Mouse (Mus musculus): Measurements from ENCODE around the gene Mllt10. TPM values are rescaled to one million over a fixed set of nuclear protein-coding genes. Genes with fewer than 3 reads are reported as not detected.

Mllt10 gene
- 73.5 and 75.3 TPM in 2 replicates for polyA plus RNA-seq (2015; fragmentation: Nextera tagmentation; extraction: Ambion mirVana)

DNA sequence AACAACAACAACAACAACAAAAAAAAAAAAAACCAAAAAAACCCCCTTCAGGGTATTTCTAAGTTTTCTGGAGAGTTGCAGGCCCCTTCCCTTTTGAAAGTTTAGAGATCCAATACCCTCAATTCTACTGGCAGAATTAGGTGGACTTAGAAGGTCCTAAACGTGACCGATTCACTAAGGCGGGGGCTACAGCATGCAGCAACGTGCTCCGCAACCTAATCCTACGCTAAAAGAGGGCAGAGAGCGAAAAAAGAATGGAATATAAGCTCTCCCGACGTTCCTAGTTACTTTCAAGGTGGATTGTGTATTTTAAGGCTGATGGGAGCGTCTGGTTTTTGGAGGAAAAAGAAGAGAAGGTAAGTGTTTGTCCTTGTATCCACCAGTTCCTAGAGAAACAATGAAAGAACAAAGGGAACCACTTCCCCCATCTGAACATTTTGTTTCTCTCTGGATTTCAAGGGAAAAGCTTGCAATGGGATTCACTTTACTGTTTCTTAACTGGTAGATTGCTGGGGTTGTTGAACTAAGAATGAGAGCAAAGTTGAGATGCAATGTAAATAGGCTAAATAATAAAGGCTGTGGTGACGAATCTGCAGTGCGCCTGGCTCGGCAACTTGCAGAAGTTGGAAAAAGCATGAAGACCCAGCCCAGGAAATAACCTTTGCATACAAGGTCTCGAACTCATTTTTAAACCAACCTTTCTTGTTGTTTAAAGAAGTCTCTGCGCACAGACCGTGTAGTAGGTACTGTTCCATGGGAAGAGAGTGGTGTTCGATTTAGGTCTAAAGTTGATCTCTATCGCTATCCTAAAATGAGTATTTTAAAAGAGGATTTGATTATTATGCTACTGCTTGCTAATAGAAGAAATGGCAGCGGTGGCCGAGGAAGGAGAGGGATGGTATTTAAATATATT is at the start of gene Mllt10:
Mllt10 (plus strand) TSS at position 222 of the 913 bp plus-strand sequence.
- 2% methylated on average over 20 of the region's 20 CpGs for WGBS
- H3K9ac ChIP-seq: peak within 1 kb of the TSS; percentile 94
- H3K36me3 ChIP-seq (ENCODE audit: poor library complexity, severe bottlenecking): no peaks in the 10 kb centered on the region
- ATAC-seq: no peak
- no peaks in the 10 kb centered on the region for H3K27me3 ChIP-seq
- H3K27ac ChIP-seq: peak within 1 kb of the TSS; percentile 100
- peak within 1 kb of the TSS; percentile 65 for H3K4me3 ChIP-seq
- H3K4me2 ChIP-seq: peak within 1 kb of the TSS; percentile 85
- no peaks in the 10 kb centered on the region for H3K9me3 ChIP-seq (replicated peaks)
- H3K4me1 ChIP-seq: peaks cover 63% of the 10 kb centered on the region

DNA sequence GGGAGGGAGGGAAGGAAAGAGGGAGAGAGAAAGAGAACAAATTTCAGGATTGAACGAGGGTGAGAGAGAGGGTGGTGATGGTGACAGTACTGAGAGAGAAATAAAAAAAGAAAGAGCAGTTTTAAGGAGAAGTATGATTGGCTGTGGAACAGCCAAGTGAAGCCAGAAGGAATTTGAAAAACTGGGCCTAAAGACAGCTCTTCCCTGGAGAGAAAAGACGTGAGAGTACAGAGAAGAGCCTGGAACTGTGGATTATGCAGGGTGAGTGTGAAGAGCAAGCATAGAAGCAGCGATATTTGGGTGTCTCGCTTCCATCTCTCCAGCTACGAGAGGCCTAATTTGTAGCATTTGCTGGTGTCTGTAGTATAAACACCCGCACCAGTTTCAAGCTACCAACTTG is 43.8 kb upstream of the Mllt10 start:
- no peak overlapping the region for H3K9ac ChIP-seq
- H3K9me3 ChIP-seq (replicated peaks): no peaks in the 10 kb centered on the region
- 91% methylated on average over 6 of the region's 6 CpGs for WGBS
- no peaks in the 10 kb centered on the region for H3K27me3 ChIP-seq
- no peak overlapping the region for H3K4me2 ChIP-seq
- no peak overlapping the region for H3K27ac ChIP-seq
- H3K36me3 ChIP-seq (ENCODE audit: poor library complexity, severe bottlenecking): no peaks in the 10 kb centered on the region
- no peak; the same call in 1 of the 2 replicates for ATAC-seq
- H3K4me1 ChIP-seq: no peaks in the 10 kb centered on the region
- H3K4me3 ChIP-seq: no peak overlapping the region

DNA sequence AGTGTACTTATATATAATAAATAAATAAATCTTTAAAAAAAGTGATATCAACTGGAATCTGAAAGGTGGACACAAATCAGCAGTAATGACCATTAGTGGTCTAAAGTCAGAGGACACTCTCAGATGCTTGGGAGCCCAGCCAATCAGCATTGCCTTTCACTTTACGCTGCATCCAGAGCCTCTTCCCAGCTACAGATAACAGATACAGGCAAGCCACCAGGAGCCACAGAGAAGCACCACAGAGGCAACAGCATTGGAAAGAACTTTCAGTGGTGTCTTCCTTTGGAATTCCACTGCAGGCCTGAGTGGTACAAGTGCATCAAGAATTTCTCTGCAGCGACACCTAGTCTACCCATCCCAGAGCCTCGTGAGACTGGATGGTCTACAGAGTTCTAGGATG is 42.2 kb upstream of the Mllt10 start:
- Histone ChIP-seq H3K36me3 (ENCODE audit: poor library complexity, severe bottlenecking) (no peaks in the 10 kb centered on the region), H3K4me2 (no peak overlapping the region), H3K4me1 (no peaks in the 10 kb centered on the region), H3K9ac (no peak overlapping the region), H3K4me3 (no peak overlapping the region), H3K9me3 (replicated peaks) (no peaks in the 10 kb centered on the region), H3K27me3 (no peaks in the 10 kb centered on the region), H3K27ac (no peak overlapping the region)
- no peak for ATAC-seq
- WGBS: 90% methylated on average over 3 of the region's 3 CpGs

DNA sequence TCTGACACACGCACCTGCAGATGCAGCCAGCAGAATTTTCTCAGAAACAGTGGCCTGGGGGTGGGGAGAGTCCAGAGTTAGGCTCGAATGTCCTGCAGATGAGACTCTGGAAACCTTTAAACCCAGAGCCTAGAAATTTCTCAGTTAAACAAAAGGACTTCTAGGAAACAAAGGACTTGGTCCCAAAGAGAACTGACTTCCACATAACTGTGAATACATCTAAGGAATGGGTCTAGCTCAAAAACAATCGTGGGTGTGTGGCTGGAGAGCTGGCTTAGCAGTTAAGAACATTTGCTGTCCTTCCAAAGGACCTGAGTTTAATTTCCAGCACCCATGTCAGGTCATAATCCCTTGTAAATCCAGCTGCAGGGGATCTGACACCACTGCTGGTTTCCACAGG is 39.5 kb upstream of the Mllt10 start:
- H3K4me3 ChIP-seq: no peak overlapping the region
- H3K4me2 ChIP-seq: no peak overlapping the region
- no peak overlapping the region for H3K27ac ChIP-seq
- no peaks in the 10 kb centered on the region for H3K36me3 ChIP-seq (ENCODE audit: poor library complexity, severe bottlenecking)
- no peak for ATAC-seq
- 47% methylated on average over 3 of the region's 3 CpGs for WGBS
- no peaks in the 10 kb centered on the region for H3K27me3 ChIP-seq
- H3K9me3 ChIP-seq (replicated peaks): no peaks in the 10 kb centered on the region
- no peaks in the 10 kb centered on the region for H3K4me1 ChIP-seq
- no peak overlapping the region for H3K9ac ChIP-seq

DNA sequence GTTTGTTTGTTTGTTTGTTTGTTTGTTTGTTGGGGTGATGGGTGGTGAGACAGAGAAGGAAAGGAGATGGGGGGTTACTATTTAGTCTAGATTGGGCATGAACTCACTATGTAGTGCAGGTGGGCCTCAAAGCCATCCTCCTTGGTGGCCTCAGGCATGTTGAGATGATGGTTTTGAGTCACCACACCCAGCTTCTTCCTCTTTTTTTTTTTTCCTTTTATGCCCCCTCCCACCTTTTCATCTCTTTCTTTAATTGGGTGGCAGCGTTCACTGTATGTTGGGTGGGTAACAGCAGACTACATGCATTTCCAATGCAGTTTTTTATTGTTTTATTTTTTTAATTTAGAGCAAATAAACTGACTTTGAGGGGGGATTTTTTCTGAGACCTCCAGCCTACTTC is 38.4 kb upstream of the Mllt10 start:
- 95% methylated on average over 1 of the region's 1 CpGs for WGBS
- no peaks in the 10 kb centered on the region for H3K4me1 ChIP-seq
- no peak overlapping the region for H3K4me2 ChIP-seq
- H3K27me3 ChIP-seq: no peaks in the 10 kb centered on the region
- no peak for ATAC-seq
- no peaks in the 10 kb centered on the region for H3K9me3 ChIP-seq (replicated peaks)
- no peak overlapping the region for H3K27ac ChIP-seq
- no peak overlapping the region for H3K4me3 ChIP-seq
- no peak overlapping the region for H3K9ac ChIP-seq
- H3K36me3 ChIP-seq (ENCODE audit: poor library complexity, severe bottlenecking): no peaks in the 10 kb centered on the region

DNA sequence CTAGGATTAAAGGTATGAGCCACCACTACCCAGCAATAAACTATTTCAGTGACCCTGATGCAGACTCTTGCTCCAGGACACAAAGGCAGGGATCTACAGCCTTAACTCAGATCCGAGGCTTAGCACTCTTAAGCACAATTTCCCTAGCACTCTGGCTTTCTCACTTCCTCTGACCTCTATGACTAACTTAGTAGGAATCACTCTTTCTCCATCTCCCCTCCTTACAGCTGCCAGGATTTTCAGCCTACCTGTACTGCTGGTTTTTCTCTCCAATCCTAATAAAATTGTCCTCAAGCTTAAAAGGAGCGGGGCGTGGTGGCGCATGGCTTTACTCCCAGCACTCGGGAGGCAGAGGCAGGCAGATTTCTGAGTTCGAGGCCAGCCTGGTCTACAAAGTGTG is 37.7 kb upstream of the Mllt10 start:
- no peak overlapping the region for H3K4me2 ChIP-seq
- no peak overlapping the region for H3K4me3 ChIP-seq
- H3K27me3 ChIP-seq: no peaks in the 10 kb centered on the region
- H3K27ac ChIP-seq: no peak overlapping the region
- H3K9ac ChIP-seq: no peak overlapping the region
- no peaks in the 10 kb centered on the region for H3K9me3 ChIP-seq (replicated peaks)
- no peaks in the 10 kb centered on the region for H3K36me3 ChIP-seq (ENCODE audit: poor library complexity, severe bottlenecking)
- 96% methylated on average over 6 of the region's 6 CpGs for WGBS
- no peak for ATAC-seq
- no peaks in the 10 kb centered on the region for H3K4me1 ChIP-seq

DNA sequence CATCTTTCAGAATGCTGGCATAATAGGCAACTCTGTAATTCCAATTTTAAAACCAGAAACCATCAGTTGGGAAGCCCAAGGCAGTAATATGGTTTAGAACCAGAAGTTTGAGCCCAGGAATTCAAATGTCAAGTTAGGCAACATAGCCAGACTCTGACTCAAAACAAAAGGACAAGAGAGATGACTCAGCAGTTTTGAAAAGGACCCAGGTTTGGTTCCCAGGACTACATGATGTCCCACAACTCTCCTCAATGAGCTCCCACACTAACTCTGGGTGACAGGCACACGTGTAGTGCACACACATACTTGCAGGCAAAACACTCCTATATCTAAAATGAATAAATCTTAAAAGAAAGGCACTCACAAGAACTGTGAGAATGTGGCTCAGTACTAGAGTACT is 35.9 kb upstream of the Mllt10 start:
- Histone ChIP-seq H3K4me3 (no peak overlapping the region), H3K9ac (no peak overlapping the region), H3K36me3 (ENCODE audit: poor library complexity, severe bottlenecking) (no peaks in the 10 kb centered on the region), H3K27ac (no peak overlapping the region), H3K4me1 (peaks cover 9% of the 10 kb centered on the region), H3K9me3 (replicated peaks) (no peaks in the 10 kb centered on the region), H3K4me2 (no peak overlapping the region), H3K27me3 (no peaks in the 10 kb centered on the region)
- ATAC-seq: no peak
- WGBS: 81% methylated on average over 1 of the region's 1 CpGs

DNA sequence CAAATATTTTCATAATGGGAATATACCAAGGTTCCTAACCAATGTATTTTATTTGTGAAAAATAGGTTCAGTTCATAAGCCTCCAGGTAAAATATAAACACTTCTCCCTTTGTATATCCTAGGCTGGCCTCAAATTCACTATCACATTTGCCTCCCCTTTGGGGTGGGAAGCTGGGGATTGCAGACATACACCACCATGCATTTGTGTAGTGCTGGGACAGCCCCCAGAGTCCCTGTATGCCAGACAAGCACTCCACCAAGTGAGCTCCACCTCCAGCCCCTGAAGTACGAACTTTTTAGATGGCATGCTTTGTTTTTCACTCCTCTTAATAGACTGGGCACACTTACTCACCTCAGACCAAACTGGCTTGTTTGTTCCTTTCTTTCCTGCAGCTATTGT is 32.2 kb upstream of the Mllt10 start:
- peaks cover 34% of the 10 kb centered on the region for H3K4me1 ChIP-seq

DNA sequence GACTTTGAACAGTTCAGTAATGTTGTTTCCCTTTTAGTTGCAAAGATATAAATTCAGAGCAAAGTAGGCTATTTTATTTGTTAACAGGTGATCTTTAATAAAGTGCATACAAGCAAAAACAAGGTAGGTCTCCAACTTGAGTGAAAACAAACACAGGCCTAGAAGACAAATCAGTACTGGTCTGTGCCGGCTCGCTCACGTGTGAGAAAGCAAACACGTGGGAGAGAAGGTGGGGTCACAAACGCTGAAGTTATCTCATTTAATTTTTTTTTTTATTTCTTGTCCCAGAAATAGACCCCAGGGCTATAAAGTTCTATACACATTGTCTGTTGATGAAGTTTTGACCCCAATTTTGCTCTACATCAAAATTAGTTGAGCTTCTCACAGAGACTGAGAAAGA is 29.9 kb upstream of the Mllt10 start:
- peak overlapping the region; percentile 60 for H3K4me3 ChIP-seq
- WGBS: 11% methylated on average over 5 of the region's 5 CpGs

More for the DNA sequence above, 32.2 kb upstream of the Mllt10 start:
- Histone ChIP-seq H3K36me3 (ENCODE audit: poor library complexity, severe bottlenecking) (no peaks in the 10 kb centered on the region), H3K9ac (no peak overlapping the region), H3K27me3 (no peaks in the 10 kb centered on the region), H3K9me3 (replicated peaks) (no peaks in the 10 kb centered on the region), H3K4me3 (no peak overlapping the region), H3K27ac (no peak overlapping the region), H3K4me2 (no peak overlapping the region)
- 32% methylated on average over 1 of the region's 1 CpGs for WGBS
- no peak for ATAC-seq

DNA sequence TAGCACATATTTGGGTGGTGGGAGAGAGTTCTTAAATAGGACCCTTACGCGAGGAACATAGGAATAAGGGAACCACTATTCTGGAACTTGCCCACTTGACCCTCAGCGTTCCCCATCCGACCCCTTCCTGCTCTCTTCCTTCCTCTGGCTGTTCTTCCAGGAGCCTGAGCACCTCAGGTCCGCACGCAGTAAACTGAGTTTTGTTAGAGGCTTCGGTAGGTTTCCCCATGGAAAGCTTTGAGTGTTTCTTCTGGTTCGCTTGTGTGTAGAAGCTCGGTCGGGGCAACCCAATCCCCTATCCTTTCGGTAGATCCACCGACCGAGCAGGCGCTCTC is 29.3 kb upstream of the Mllt10 start:
- Histone ChIP-seq H3K27ac (peak overlapping the region; percentile 99), H3K4me3 (peak overlapping the region; percentile 60), H3K36me3 (ENCODE audit: poor library complexity, severe bottlenecking) (no peaks in the 10 kb centered on the region), H3K9ac (peak overlapping the region; percentile 94), H3K27me3 (no peaks in the 10 kb centered on the region), H3K9me3 (replicated peaks) (no peaks in the 10 kb centered on the region), H3K4me1 (peaks cover 50% of the 10 kb centered on the region), H3K4me2 (peak overlapping the region; percentile 99)
- under 1% methylated on average over 14 of the region's 14 CpGs for WGBS
- no peak for ATAC-seq

More for the DNA sequence above, 29.9 kb upstream of the Mllt10 start:
- Histone ChIP-seq H3K27ac (no peak overlapping the region; the same call in 1 of the 2 replicates), H3K27me3 (no peaks in the 10 kb centered on the region), H3K4me2 (peak overlapping the region; percentile 99), H3K9ac (peak overlapping the region; percentile 94), H3K4me1 (peaks cover 44% of the 10 kb centered on the region), H3K9me3 (replicated peaks) (no peaks in the 10 kb centered on the region), H3K36me3 (ENCODE audit: poor library complexity, severe bottlenecking) (no peaks in the 10 kb centered on the region)
- no peak for ATAC-seq

DNA sequence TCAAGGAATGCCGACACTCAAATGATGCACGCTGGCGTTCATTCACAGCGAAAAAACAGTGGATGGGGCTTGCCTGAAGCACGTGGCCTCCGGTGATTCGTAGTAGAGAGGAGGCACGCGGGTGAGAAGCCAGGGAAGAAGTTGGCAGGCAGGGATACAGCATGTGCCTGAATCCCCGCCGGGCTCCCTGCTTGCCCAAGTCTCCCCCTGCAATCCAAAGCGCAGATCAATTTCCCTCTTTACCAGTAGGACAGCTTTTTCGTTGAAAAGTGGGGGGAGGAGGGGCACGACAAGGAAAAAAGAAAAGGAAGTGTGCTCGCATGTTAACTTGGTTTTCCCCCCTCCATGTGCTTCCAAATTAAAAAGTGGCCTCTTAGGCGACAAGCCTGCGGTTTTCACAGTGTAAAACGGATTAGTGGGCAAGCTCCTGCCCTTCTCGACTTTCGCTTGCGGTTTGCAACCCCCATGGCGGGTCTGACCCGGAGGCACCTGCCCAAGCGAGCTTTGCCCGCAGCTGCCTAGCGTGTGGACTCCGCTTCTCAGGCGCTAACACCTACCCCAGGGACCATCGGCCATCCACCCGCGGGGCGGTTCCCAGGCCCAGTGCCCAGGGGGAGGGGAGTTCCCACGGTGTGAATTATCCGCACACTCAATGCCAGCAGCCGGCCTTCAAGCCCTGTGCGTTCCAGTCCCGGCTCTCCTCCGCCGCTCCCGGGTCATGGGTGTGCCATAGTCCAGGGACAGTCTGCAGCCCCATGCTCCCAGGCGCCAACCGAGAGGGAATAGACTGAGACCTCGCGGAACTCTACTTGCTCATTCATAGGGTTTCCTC is 28.7 kb upstream of the Mllt10 start:
- H3K9ac ChIP-seq: peak overlapping the region; percentile 94
- peak overlapping the region; percentile 60 for H3K4me3 ChIP-seq
- under 1% methylated on average over 44 of the region's 44 CpGs for WGBS

More for the DNA sequence above, 28.7 kb upstream of the Mllt10 start:
- Histone ChIP-seq H3K27me3 (no peaks in the 10 kb centered on the region), H3K4me1 (peaks cover 56% of the 10 kb centered on the region), H3K9me3 (replicated peaks) (no peaks in the 10 kb centered on the region), H3K27ac (peak overlapping the region; percentile 99), H3K36me3 (ENCODE audit: poor library complexity, severe bottlenecking) (no peaks in the 10 kb centered on the region), H3K4me2 (peak overlapping the region; percentile 99)
- ATAC-seq: peak; percentile 14
